Mouse (Mus musculus) small intestine, adult 2 months (tissue): ENCODE results near the gene Shisa4. TPM values are rescaled to one million over a fixed set of nuclear protein-coding genes. Genes with fewer than 3 reads are reported as not detected.
"Not testable (repeated sequence)": the region's sequence is repeated elsewhere in the genome, so short reads cannot be mapped to it uniquely, and the experiment has no call there.

ENCODE experiments used
- H3K27ac ChIP-seq: fragments of 200-500 bp; 2 replicates; pipeline ENCODE4 v1.5.1; 2012; ENCODE audit warnings: low read depth, low read length, control low read depth, inconsistent platforms; ENCODE audit not compliant: insufficient read depth
- H3K27me3 ChIP-seq: fragments of 200-500 bp; 2 replicates; pipeline ENCODE4 v1.6.1; 2012; ENCODE audit warnings: mild to moderate bottlenecking, moderate library complexity, low read length, inconsistent platforms; ENCODE audit not compliant: control insufficient read depth, insufficient read depth
- H3K36me3 ChIP-seq: fragments of 200-500 bp; 2 replicates; pipeline ENCODE4 v1.6.1; 2012; ENCODE audit warnings: mild to moderate bottlenecking, low read length, control low read depth, inconsistent platforms; ENCODE audit not compliant: control insufficient read depth, insufficient read depth
- H3K4me1 ChIP-seq: fragments of 200-500 bp; 2 replicates; pipeline ENCODE4 v1.6.1; 2012; ENCODE audit warnings: low read length, inconsistent platforms, mixed read lengths; ENCODE audit not compliant: control insufficient read depth, insufficient read depth, insufficient read length
- H3K4me3 ChIP-seq: fragments of 200-500 bp; 2 replicates; pipeline ENCODE4 v1.5.1; 2012; ENCODE audit warnings: low read depth, mild to moderate bottlenecking, control low read depth, inconsistent platforms, low read length, moderate library complexity
- CTCF ChIP-seq: fragments of 200-500 bp; IDR thresholded peaks from 2 replicates; pipeline ENCODE4 v1.5.1; 2012; ENCODE audit warnings: low read depth, mild to moderate bottlenecking, control low read depth, inconsistent platforms, low read length, moderate library complexity, mixed read lengths; ENCODE audit not compliant: insufficient replicate concordance, insufficient read length; ENCODE audit errors: extremely low read depth
- POLR2A ChIP-seq: fragments of 200-500 bp; IDR thresholded peaks from 2 replicates; pipeline ENCODE4 v1.6.1; 2012; ENCODE audit warnings: low read depth, mild to moderate bottlenecking, control low read depth, inconsistent platforms, low read length, moderate library complexity
- WGBS: fragments of 180-500 bp; shearing (Covaris S2); methylation state at CpG from one replicate; pipeline ENCODE4 v1.1.7; 2018; 5-methylcytosine and 5-hydroxymethylcytosine counted together
- polyA plus RNA-seq: library from polyadenylated mRNA; depleted of rRNA; stranded (reverse); fragments of >200 nt; gene quantifications from 2 replicates; pipeline ENCODE4 v1.2.3, GENCODE M21; 2012

Gene Shisa4
- polyA plus RNA-seq, 1 experiment: 3.9 TPM

DNA sequence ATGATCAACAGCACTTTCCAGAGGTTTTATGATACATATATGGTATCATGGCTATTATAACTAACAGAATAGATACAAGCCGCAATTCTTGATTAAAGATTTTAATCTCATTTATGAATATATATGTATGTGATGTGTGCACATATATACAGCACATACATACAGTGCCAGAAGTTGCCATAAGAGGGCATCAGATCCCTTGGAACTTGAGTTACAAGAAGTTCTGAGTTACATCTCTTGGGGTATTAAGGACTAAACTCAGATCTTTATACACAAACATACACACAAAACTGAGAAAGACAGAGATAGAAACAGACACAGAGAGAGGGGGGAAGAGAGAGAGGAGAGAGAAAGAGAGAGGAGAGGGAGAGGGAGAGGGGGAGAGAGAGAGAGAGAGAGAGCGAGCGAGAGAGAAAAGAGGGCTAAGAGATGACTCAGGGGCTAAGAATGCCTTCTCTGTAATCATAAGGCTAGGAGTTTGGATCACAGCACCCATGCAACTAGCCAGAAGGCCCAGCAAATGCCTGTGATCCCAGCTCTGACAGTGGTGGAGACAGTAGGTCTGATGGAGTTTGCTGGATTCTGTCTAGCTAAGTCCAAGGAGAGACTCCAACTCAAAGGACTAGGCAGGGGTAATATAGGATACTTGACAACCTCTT, 26.5 kb upstream of the Shisa4 start:
- Histone ChIP-seq H3K4me1 (no peaks in the 10 kb centered on the region), H3K27ac (no peak overlapping the region), H3K4me3 (no peak overlapping the region), H3K27me3 (no peaks in the 10 kb centered on the region), H3K36me3 (peaks cover 51% of the 10 kb centered on the region)
- WGBS: 100% methylated on average over 3 of the region's 3 CpGs
- TF ChIP-seq POLR2A (no peak), CTCF (no peak)

DNA sequence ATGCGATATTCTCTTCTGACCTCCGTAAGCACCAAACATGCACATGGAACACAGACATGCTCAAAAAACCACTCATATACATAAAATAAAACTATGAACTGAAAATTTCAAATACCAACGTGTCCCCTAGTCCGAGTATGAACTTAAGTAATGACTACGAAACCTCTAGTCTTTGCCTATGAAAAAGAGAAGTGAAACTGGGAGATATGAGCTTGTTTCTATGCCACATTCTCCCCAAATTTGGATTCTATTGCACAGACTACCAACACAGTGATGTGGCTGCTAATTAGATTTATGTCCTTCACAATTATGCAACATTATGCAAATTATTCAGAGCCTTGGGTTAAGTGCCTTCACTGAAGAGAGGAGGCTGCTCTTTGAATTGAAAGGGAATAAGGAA, 24.4 kb upstream of the Shisa4 start:
- H3K4me1 ChIP-seq: no peaks in the 10 kb centered on the region
- 86% methylated on average over 5 of the region's 5 CpGs for WGBS
- no peak for TF ChIP-seq CTCF
- no peak for TF ChIP-seq POLR2A
- H3K27me3 ChIP-seq: no peaks in the 10 kb centered on the region
- H3K4me3 ChIP-seq: no peak overlapping the region
- H3K27ac ChIP-seq: no peak overlapping the region
- peaks cover 36% of the 10 kb centered on the region for H3K36me3 ChIP-seq

DNA sequence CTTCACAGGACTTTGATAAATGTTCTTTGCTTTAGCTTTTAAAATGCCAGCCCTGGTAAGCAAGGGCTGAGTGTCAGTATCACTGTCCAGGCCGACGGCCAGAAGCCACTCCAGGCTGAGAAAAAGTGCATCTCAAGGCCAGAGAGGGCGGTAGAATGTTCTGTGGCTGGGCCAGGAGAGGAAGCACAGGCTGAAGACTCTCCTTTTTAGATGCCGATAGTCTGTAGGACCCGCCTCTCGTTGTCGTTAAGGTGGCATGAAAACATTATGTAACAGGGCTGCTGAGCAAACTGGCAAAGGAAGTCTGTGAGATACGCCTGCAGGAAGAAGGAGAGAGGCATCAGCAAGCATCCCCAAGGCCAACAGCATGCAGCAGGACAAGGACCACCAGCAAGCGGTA, 10.1 kb upstream of the Shisa4 start:
- no peak overlapping the region for H3K4me3 ChIP-seq
- no peaks in the 10 kb centered on the region for H3K27me3 ChIP-seq
- no peak overlapping the region for H3K27ac ChIP-seq
- H3K4me1 ChIP-seq: no peaks in the 10 kb centered on the region
- TF ChIP-seq POLR2A: no peak
- TF ChIP-seq CTCF: no peak
- 85% methylated on average over 9 of the region's 9 CpGs for WGBS
- peaks cover 45% of the 10 kb centered on the region for H3K36me3 ChIP-seq

DNA sequence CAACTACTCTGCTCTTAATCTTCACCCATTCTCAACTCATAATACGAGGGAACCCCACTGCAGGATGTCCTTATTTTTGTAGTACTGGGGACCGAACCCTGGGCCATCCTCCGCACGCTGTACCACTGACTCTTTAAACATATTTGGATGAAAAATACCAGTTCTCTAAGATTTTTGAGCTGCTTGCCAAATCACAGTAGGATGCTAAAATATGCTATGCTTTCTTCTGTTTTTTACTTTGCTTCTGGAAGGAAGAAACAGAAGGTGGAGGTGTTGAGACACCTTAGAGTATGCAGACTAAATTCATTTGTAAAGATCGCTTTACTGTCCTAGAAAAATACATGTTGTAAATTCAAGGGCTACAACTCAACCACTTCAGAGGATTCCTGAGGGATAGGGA, 9.1 kb upstream of the Shisa4 start:
- Histone ChIP-seq H3K27ac (no peak overlapping the region), H3K27me3 (no peaks in the 10 kb centered on the region), H3K4me1 (no peaks in the 10 kb centered on the region), H3K4me3 (no peak overlapping the region), H3K36me3 (peaks cover 41% of the 10 kb centered on the region)
- TF ChIP-seq CTCF (no peak), POLR2A (no peak)
- WGBS: 99% methylated on average over 5 of the region's 5 CpGs

DNA sequence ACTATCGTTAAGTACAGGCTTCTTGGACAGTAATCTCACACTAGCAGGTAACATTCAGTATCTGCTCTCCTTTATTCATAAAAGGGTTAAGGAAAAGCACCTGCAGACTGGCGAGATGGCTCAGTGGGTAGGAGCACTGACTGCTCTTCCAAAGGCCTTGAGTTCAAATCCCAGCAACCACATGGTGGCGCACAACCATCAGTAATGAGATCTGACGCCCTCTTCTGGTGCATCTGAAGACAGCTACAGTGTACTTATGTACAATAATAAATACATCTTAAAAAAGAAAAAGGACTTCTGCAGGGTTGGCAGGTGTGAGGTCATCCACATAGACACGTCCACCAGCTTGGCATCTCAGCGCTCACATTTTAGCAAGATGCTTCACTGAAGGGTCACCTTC, 6.5 kb upstream of the Shisa4 start:
- H3K4me1 ChIP-seq, H3K4me3 ChIP-seq, H3K27ac ChIP-seq, H3K27me3 ChIP-seq: not testable (repeated sequence)
- peaks cover 21% of the 10 kb centered on the region for H3K36me3 ChIP-seq
- 75% methylated on average over 6 of the region's 6 CpGs for WGBS
- TF ChIP-seq CTCF: peak; percentile 36; the same call in 1 of the 2 replicates

DNA sequence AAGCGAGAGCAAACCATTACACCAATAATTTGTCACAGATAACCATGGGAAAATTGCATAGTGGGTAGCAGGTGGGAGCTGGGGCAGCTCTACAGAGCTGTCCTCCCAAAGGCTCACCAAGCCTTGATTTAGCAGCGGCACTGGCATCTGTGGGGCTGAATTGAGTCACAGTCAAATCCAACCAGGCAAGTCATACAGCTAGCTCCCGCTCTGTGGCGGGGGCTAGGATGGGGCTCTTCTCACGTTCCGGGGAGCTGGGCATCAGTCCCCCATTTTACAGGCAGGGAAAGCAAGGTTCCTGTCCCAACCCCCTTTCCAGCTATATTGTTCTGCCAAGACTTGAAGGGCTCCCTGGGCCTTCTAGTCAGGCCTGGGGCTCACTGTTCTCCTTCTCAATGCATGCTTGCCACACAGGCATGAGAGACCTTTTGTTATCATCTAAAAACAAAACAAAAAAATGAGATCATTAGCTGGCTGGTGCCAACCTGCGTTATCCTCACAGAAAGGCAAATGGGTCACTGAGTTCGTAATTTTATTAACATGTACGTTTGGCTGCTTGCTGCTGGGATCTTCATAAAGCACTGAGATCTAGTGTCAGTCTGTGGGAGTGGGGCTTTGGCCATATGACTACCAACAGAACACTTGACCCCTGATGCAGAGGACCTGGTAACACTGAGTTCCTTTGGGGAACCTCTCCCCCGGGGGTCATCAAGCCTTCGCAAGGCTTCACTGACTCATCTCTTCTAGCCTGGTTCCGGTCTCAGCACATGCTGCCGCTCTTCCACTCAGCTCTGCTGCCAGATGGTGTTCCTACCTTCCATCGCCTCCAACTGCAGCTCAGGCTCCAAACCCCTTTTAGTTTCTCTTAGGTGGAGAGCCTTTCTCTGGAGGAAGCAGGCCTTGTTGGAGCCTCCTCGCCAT, 5.3 kb upstream of the Shisa4 start:
- WGBS: 65% methylated on average over 15 of the region's 15 CpGs
- Histone ChIP-seq H3K4me3 (no peak overlapping the region), H3K36me3 (peaks cover 13% of the 10 kb centered on the region), H3K4me1 (no peaks in the 10 kb centered on the region), H3K27ac (no peak overlapping the region), H3K27me3 (no peaks in the 10 kb centered on the region)
- TF ChIP-seq POLR2A (no peak), CTCF (no peak)

DNA sequence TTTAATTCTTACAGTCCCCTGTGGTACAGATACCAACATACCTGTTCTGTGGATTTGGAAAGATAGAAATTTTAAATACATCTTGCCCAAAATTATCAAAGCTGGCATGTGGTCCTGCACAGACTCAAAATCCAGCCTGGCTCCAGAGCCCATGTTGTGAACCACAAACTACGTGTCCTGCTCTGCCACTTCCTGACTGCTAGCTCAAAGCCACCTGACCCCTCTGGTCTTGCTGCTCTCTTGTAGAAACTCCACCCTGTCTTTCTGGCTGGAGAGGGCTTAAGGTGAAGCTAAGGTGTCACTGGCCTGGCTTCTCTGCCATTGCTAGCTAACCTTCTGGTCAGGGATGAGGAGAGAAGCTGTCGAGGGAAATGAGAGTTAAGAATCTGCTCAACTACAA, 4.0 kb upstream of the Shisa4 start:
- H3K4me3 ChIP-seq: no peak overlapping the region
- TF ChIP-seq POLR2A: no peak
- no peak for TF ChIP-seq CTCF
- H3K27me3 ChIP-seq: peaks cover 8% of the 10 kb centered on the region
- peaks cover 7% of the 10 kb centered on the region; the same call in 1 of the 2 replicates for H3K4me1 ChIP-seq
- H3K36me3 ChIP-seq: peaks cover 5% of the 10 kb centered on the region
- H3K27ac ChIP-seq: no peak overlapping the region
- 66% methylated on average over 2 of the region's 2 CpGs for WGBS
